Mouse (Mus musculus) lung, adult 2 months (tissue): ENCODE results near the gene Cnn1. TPM values are rescaled to one million over a fixed set of nuclear protein-coding genes. Genes with fewer than 3 reads are reported as not detected.

Experiments used
- DNase-seq: peaks from one replicate; pipeline ENCODE4 v3.0.0; 2022
- H3K4me1 ChIP-seq: fragments of 200-500 bp; 2 replicates; pipeline ENCODE4 v1.6.1; 2011; ENCODE audit warnings: low read length; ENCODE audit not compliant: control insufficient read depth, insufficient read depth
- H3K4me3 ChIP-seq: fragments of 200-500 bp; replicated peaks from 2 replicates; pipeline ENCODE3; 2011; ENCODE audit warnings: low read depth, mild to moderate bottlenecking, control low read depth, low read length; ENCODE audit errors: extremely low read depth
- CTCF ChIP-seq: fragments of 200-500 bp; IDR thresholded peaks from 2 replicates; pipeline ENCODE4 v1.5.1; 2011; ENCODE audit warnings: mild to moderate bottlenecking, low read length, control low read depth; ENCODE audit not compliant: insufficient read depth
- POLR2A ChIP-seq: fragments of 200-500 bp; IDR thresholded peaks from 2 replicates; pipeline ENCODE4 v1.6.1; 2011; ENCODE audit warnings: low read depth, mild to moderate bottlenecking, control low read depth, low read length, borderline replicate concordance; ENCODE audit errors: extremely low read depth
- whole genome bisulfite sequencing: fragments of 180-500 bp; shearing (Covaris S2); methylation state at CpG from one replicate; pipeline ENCODE4 v1.1.7; 2018; 5-methylcytosine and 5-hydroxymethylcytosine counted together
- polyA plus RNA-seq: library from polyadenylated mRNA; depleted of rRNA; stranded (reverse); fragments of >200 nt; gene quantifications from 2 replicates; pipeline ENCODE4 v1.2.3, GENCODE M21; 2012

Cnn1 gene
- polyA plus RNA-seq, 1 experiment: 94.3 TPM

GRCm38 (mm10) chr9:22056303-22056910 is 42.6 kb upstream of the Cnn1 start:
- WGBS: 68% methylated on average over 9 of the region's 9 CpGs
- DNase-seq: no peak
- no peak for TF ChIP-seq POLR2A
- no peak for TF ChIP-seq CTCF
- Histone ChIP-seq H3K4me3 (no peak overlapping the region), H3K4me1 (peaks cover 4% of the 10 kb centered on the region)

DNA sequence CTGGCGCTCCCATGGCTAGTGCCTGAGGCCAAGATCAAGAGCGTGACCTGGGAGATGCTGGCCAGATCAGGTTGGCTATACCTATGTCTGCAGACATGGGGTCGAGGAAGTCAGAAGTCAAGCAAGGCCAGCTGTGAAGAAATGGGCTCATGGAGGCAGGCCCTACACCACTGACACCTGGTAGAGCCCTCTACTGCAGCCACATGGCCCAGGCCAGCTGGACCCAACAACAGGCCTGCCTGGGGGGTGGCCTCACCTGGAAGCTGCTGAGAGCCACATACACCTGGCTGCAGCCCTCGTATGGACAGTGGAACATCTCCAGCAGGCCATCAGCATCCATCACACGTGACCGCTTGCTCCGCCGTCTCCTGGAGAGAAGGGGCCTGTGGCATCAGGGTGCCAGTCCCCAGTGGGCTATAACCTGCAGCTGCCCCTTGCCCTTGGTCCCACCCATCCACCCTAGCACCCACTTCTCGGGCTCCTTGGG is 41.9 kb upstream of the Cnn1 start:
- TF ChIP-seq CTCF: no peak
- no peak for TF ChIP-seq POLR2A
- no peak overlapping the region for H3K4me3 ChIP-seq
- DNase-seq: no peak
- WGBS: 92% methylated on average over 9 of the region's 9 CpGs
- H3K4me1 ChIP-seq: peaks cover 4% of the 10 kb centered on the region

GRCm38 (mm10) chr9:22058011-22058424 is 41.0 kb upstream of the Cnn1 start:
- TF ChIP-seq CTCF (no peak), POLR2A (no peak)
- 83% methylated on average over 9 of the region's 9 CpGs for WGBS
- peaks cover 4% of the 10 kb centered on the region for H3K4me1 ChIP-seq
- H3K4me3 ChIP-seq: no peak overlapping the region
- DNase-seq: no peak

- WGBS: 78% methylated on average over 2 of the region's 2 CpGs
- DNase-seq: no peak
- TF ChIP-seq CTCF (no peak), POLR2A (no peak)
- Histone ChIP-seq H3K4me3 (no peak overlapping the region), H3K4me1 (no peaks in the 10 kb centered on the region)
Measured at GRCm38 (mm10) chr9:22061339-22061738, 37.7 kb upstream of the Cnn1 start.

- no peaks in the 10 kb centered on the region for H3K4me1 ChIP-seq
- no peak for DNase-seq
- no peak overlapping the region for H3K4me3 ChIP-seq
- TF ChIP-seq CTCF: no peak
- TF ChIP-seq POLR2A: no peak
- WGBS: 90% methylated on average over 3 of the region's 3 CpGs
Measured at GRCm38 (mm10) chr9:22064341-22064740, 34.7 kb upstream of the Cnn1 start.

- TF ChIP-seq CTCF: no peak
- no peak for TF ChIP-seq POLR2A
- Histone ChIP-seq H3K4me1 (no peaks in the 10 kb centered on the region), H3K4me3 (no peak overlapping the region)
- 94% methylated on average over 11 of the region's 11 CpGs for WGBS
- DNase-seq: no peak
Measured at GRCm38 (mm10) chr9:22065642-22066041, 33.4 kb upstream of the Cnn1 start.

GRCm38 (mm10) chr9:22066433-22066832 is 32.6 kb upstream of the Cnn1 start:
- no peak overlapping the region for H3K4me3 ChIP-seq
- H3K4me1 ChIP-seq: no peaks in the 10 kb centered on the region
- peak; percentile 48 for DNase-seq
- TF ChIP-seq POLR2A (no peak), CTCF (peak; percentile 85)
- 71% methylated on average over 3 of the region's 3 CpGs for WGBS

DNA sequence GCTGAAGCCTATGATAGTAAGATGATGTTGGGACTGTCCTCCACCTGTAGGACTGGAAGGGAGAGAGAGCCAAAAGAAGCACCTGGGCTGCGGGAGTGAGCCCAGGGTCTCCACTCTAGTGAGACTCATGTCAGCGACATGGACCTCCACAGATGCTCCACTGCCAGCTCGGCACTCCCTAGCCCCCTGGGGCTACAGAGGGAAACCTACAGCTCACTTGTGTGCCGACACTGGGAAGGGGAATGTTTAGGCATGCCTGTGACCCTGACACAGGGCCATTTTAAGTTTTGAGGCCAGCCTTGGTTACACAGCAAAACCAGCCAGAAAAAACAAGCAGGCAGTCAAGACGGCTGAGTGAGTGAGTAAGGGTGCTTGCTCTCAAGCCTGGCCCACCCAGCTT is 31.8 kb upstream of the Cnn1 start:
- no peaks in the 10 kb centered on the region for H3K4me1 ChIP-seq
- no peak for TF ChIP-seq POLR2A
- TF ChIP-seq CTCF: no peak
- no peak overlapping the region for H3K4me3 ChIP-seq
- DNase-seq: no peak
- 85% methylated on average over 5 of the region's 5 CpGs for WGBS

GRCm38 (mm10) chr9:22069881-22070553 is 29.0 kb upstream of the Cnn1 start:
- TF ChIP-seq CTCF: no peak
- no peak for TF ChIP-seq POLR2A
- H3K4me3 ChIP-seq: no peak overlapping the region
- WGBS: 51% methylated on average over 4 of the region's 4 CpGs
- DNase-seq: no peak
- H3K4me1 ChIP-seq: no peaks in the 10 kb centered on the region
